Mouse (Mus musculus): ENCODE measurements around the gene Dedd2.

GRCm38 (mm10) chr7:25197384-25198018, 22.9 kb downstream of the Dedd2 start:
- no peak for TF ChIP-seq CTCF (IDR thresholded peaks at IDR 0.05; ENCODE audit: low read depth)
- TF ChIP-seq EP300 (IDR thresholded peaks at IDR 0.05; ENCODE audit: low read depth) = no peak
